8 mouse cellular contexts compared by ENCODE assay signal in genomic region chr7:34132355-34133079, GRCm38 (mm10). TPM values are rescaled to one million over a fixed set of nuclear protein-coding genes. Genes with fewer than 3 reads are reported as not detected.
DNase-seq lines count a peak whose midpoint lies in the region; ATAC-seq and TF ChIP-seq lines count a peak whose summit lies in the region.

No protein-coding gene starts in this region.

- TF ChIP-seq CTCF in liver, adult 2 months (IDR thresholded peaks at IDR 0.05; ENCODE audit: low read depth, low read length): no peak
- no peak for TF ChIP-seq CTCF in cortical plate, adult 2 months (IDR thresholded peaks at IDR 0.05; ENCODE audit: extremely low read depth, insufficient read depth, low read length)

- peak; percentile 79 for ATAC-seq in heart, embryonic 12.5 days (ENCODE audit: insufficient number of reproducible peaks, low FRiP score)
- ATAC-seq in midbrain, embryonic 11.5 days (ENCODE audit: low FRiP score): peak; percentile 84

- peak overlapping the region; percentile 74 for H3K4me3 ChIP-seq in liver, adult 2 months (ENCODE audit: insufficient read depth, low read depth, low read length)
- H3K4me3 ChIP-seq in cortical plate, adult 2 months (ENCODE audit: insufficient read depth, low read length): peak overlapping the region; percentile 19
- peak overlapping the region; percentile 90 for H3K4me3 ChIP-seq in heart, embryonic 12.5 days
- peak overlapping the region; percentile 78 for H3K4me3 ChIP-seq in midbrain, embryonic 11.5 days (ENCODE audit: low read depth, low read length)

- H3K4me2 ChIP-seq in heart, embryonic 12.5 days: peak overlapping the region; percentile 74
- H3K4me2 ChIP-seq in midbrain, embryonic 11.5 days: peak overlapping the region; percentile 54

- WGBS in liver, adult 2 months: 4% methylated on average over 115 of the region's 116 CpGs
- WGBS in heart, embryonic 12.5 days: 4% methylated on average over 115 of the region's 116 CpGs
- 1% methylated on average over 62 of the region's 116 CpGs for WGBS in midbrain, embryonic 11.5 days

- no peaks in the 10 kb centered on the region for H3K9me3 ChIP-seq in heart, embryonic 12.5 days (replicated peaks)
- H3K9me3 ChIP-seq in midbrain, embryonic 11.5 days (ENCODE audit: control insufficient read depth, low read length): no peaks in the 10 kb centered on the region

- H3K36me3 ChIP-seq in liver, adult 2 months (ENCODE audit: control insufficient read depth, insufficient read depth, low read length): no peaks in the 10 kb centered on the region
- H3K36me3 ChIP-seq in heart, embryonic 12.5 days: peaks cover 6% of the 10 kb centered on the region; the same call in 1 of the 2 replicates
- H3K36me3 ChIP-seq in midbrain, embryonic 11.5 days (ENCODE audit: control insufficient read depth, insufficient read depth, low read length): no peaks in the 10 kb centered on the region

- no peaks in the 10 kb centered on the region; the same call in 1 of the 2 replicates for H3K79me2 ChIP-seq in liver, adult 2 months (ENCODE audit: control insufficient read depth, insufficient read depth, low read length)

- H3K9ac ChIP-seq in liver, adult 2 months (ENCODE audit: low read depth, low read length): peak overlapping the region; percentile 81
- H3K9ac ChIP-seq in heart, embryonic 12.5 days: peak overlapping the region; percentile 97
- peak overlapping the region; percentile 77 for H3K9ac ChIP-seq in midbrain, embryonic 11.5 days (ENCODE audit: low read length)

- H3K27ac ChIP-seq in liver, adult 2 months (replicated peaks; ENCODE audit: insufficient read depth, low read depth, low read length): no peak overlapping the region
- no peak overlapping the region for H3K27ac ChIP-seq in cortical plate, adult 2 months (ENCODE audit: insufficient read depth, low read length)
- peak overlapping the region; percentile 82 for H3K27ac ChIP-seq in heart, embryonic 12.5 days (ENCODE audit: poor library complexity, severe bottlenecking)
- no peak overlapping the region; the same call in 1 of the 2 replicates for H3K27ac ChIP-seq in midbrain, embryonic 11.5 days (ENCODE audit: low read depth, low read length)

- DNase-seq in liver, adult 2 months (ENCODE audit: extremely low read depth, low read depth, low spot score): no peak
- no peak for DNase-seq in liver
- peak; percentile 69 for DNase-seq in kidney, postnatal 10 days
- DNase-seq in midbrain, embryonic 11.5 days (ENCODE audit: low spot score, missing footprints): peak; percentile 95
- peak; percentile 45 for DNase-seq in yolk sac, embryonic 10.5 days (ENCODE audit: low spot score)
- no peak for DNase-seq in left cerebral cortex, adult 18-20 months (ENCODE audit: low spot score in 2 of 2)

- peaks cover 9% of the 10 kb centered on the region for H3K27me3 ChIP-seq in liver, adult 2 months (ENCODE audit: control insufficient read depth, insufficient read depth, low read length)
- H3K27me3 ChIP-seq in heart, embryonic 12.5 days (replicated peaks): no peaks in the 10 kb centered on the region
- no peaks in the 10 kb centered on the region for H3K27me3 ChIP-seq in midbrain, embryonic 11.5 days (ENCODE audit: control insufficient read depth, insufficient read depth, low read length)

- TF ChIP-seq POLR2A in liver, adult 2 months (IDR thresholded peaks at IDR 0.05; ENCODE audit: extremely low read depth, insufficient read depth, low read length): no peak
- no peak for TF ChIP-seq POLR2A in cortical plate, adult 2 months (IDR thresholded peaks at IDR 0.05; ENCODE audit: extremely low read depth, insufficient read depth, low read length)

- no peaks in the 10 kb centered on the region; the same call in 1 of the 2 replicates for H3K4me1 ChIP-seq in liver, adult 2 months (ENCODE audit: control insufficient read depth, insufficient read depth, low read length)
- no peaks in the 10 kb centered on the region; the same call in 1 of the 2 replicates for H3K4me1 ChIP-seq in cortical plate, adult 2 months (ENCODE audit: control insufficient read depth, insufficient read depth, low read length)
- peaks cover 21% of the 10 kb centered on the region for H3K4me1 ChIP-seq in heart, embryonic 12.5 days (replicated peaks)
- H3K4me1 ChIP-seq in midbrain, embryonic 11.5 days (ENCODE audit: control insufficient read depth, insufficient read depth, low read length): peaks cover 10% of the 10 kb centered on the region

RNA-seq across cellular contexts. Expression of gene Wtip, which starts 0.6 kb away (rescaled TPM):
- total RNA-seq in liver, adult 2 months (2014; rRNA removed): 1.7 and 1.9 TPM in 2 replicates
- polyA plus RNA-seq in liver, adult 2 months (2012; rRNA removed): 1.6 and 2.8 TPM in 2 replicates
- 11.0 and 12.5 TPM in 2 replicates for polyA plus RNA-seq in cortical plate, adult 2 months (2012; rRNA removed)
- 4.5 and 5.9 TPM in 2 replicates for polyA plus RNA-seq in heart, embryonic 12.5 days (2016; fragmentation: Nextera tagmentation; extraction: Ambion mirVana)
- polyA plus RNA-seq in midbrain, embryonic 11.5 days (2014; fragmentation: Nextera tagmentation; extraction: Ambion mirVana): 2.7 and 2.9 TPM in 2 replicates
- 10 to 100 TPM in 1 of 2 experiments, 1 to 10 TPM in 1; 9.7 to 11.3 TPM for total RNA-seq in left cerebral cortex, adult 18-20 months (2021)

RNA-seq across cellular contexts. Expression of gene Uba2, which starts 36.9 kb away (rescaled TPM):
- 31.8 and 33.6 TPM in 2 replicates for total RNA-seq in liver, adult 2 months (2014; rRNA removed)
- polyA plus RNA-seq in liver, adult 2 months (2012; rRNA removed): 13.6 and 16.9 TPM in 2 replicates
- polyA plus RNA-seq in cortical plate, adult 2 months (2012; rRNA removed): 97.3 and 99.8 TPM in 2 replicates
- polyA plus RNA-seq in heart, embryonic 12.5 days (2016; fragmentation: Nextera tagmentation; extraction: Ambion mirVana): 123 and 127 TPM in 2 replicates
- 273 and 283 TPM in 2 replicates for polyA plus RNA-seq in midbrain, embryonic 11.5 days (2014; fragmentation: Nextera tagmentation; extraction: Ambion mirVana)
- total RNA-seq in left cerebral cortex, adult 18-20 months (2021): 10 to 100 TPM; 82.9 to 92.9 TPM

RNA-seq across cellular contexts. Expression of gene Scgb1b30, which starts 37.3 kb away (rescaled TPM):
- total RNA-seq in liver, adult 2 months (2014; rRNA removed): not detected in 2 replicates
- polyA plus RNA-seq in liver, adult 2 months (2012; rRNA removed): not detected in 2 replicates
- polyA plus RNA-seq in cortical plate, adult 2 months (2012; rRNA removed): not detected in 2 replicates
- not detected in 2 replicates for polyA plus RNA-seq in heart, embryonic 12.5 days (2016; fragmentation: Nextera tagmentation; extraction: Ambion mirVana)
- polyA plus RNA-seq in midbrain, embryonic 11.5 days (2014; fragmentation: Nextera tagmentation; extraction: Ambion mirVana): not detected in 2 replicates
- total RNA-seq in left cerebral cortex, adult 18-20 months (2021): not detected

Comparison
In these comparisons a context has a peak if more than half of its experiments do, and no peak if none do; other contexts are left out.
1. DNase-seq: peak in kidney, postnatal 10 days (single experiment), midbrain, embryonic 11.5 days (single experiment) and yolk sac, embryonic 10.5 days (single experiment); none in liver, adult 2 months (single experiment), liver (single experiment) and left cerebral cortex, adult 18-20 months (0 of 2).
2. H3K4me3 ChIP-seq: peak in every context shown above with its lines; median percentile 90 in heart, embryonic 12.5 days; 78 in midbrain, embryonic 11.5 days; 74 in liver, adult 2 months; 19 in cortical plate, adult 2 months.
3. Peak in every context shown above with its lines, with median percentiles within 50 percentile points of each other: H3K9ac ChIP-seq.